Mouse (Mus musculus): ENCODE results near the gene Ap2s1.
"Not testable (repeated sequence)": the region's sequence is repeated elsewhere in the genome, so short reads cannot be mapped to it uniquely, and the experiment has no call there.

Gene Ap2s1

DNA sequence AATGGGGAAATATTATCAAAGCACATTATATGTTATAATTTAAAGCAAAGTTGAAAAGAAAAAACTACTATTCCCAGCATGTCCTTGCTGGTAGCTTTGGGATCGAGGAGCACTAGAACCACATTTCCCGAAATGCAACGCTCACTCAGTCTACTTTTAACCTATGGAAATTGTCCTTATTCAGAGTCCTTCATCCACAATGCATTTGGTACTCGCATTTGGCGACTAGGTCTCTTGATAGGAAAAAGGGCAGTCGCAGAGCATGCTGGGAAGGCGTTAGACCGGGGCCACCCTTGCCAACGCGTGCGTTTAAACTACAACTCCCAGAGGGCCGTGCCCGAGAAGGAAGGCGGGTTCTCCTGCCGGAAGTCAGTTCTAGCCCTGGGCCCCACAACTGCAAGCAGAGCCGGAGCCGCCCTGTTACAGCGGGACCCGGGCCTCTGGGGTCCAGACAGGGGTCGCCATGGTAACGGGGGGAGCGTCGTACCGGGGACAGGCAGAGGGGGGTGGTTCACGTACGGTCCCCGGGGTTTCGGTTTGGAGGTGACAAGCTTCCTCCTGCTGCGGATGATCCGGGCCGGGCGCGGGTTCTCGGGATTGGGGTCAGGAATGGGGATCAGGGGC lies at the start of gene Ap2s1:
Ap2s1 (plus strand) TSS at position 338 of the 624 bp plus-strand sequence.
- DNase-seq = peak; percentile 98 to 99

DNA sequence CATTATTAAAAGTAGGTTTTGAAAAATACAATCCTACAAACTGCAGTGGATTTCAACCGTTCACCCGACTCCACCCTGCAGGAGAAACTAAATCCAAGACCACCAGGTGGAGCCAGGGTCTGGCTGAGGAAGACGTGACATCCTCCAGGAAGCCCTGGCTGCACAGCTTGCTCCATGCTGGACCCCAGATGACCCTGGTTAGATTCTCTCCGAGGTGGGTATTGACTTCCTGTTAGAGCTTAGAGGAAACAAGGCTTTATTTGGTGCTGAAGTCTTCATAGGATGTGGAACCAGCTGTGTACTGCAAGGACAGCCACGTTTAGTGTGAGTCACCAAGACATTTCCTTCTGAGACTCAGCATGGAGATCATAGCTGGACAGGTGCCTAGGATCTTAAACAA lies 49.0 kb upstream of the Ap2s1 start:
- DNase-seq = no peak

DNA sequence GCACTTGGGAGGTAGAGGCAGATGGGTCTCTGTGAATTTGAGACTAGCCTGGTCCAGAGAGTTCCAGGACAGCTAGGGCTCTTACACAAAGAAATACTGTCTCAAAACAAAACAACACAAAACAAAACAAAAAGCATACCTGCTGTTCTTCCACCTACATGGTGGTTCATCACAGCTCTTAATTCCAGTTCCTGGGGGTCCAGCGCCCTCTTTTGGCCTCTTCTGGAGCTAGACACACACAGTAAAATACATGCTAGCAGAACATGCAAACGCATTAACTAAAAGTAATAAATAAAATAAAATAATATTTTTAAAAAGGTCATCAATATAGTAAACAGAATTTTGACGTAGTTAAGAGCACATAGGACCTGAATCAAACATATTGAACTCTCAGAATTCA lies 43.2 kb upstream of the Ap2s1 start:
- peak; percentile 70 to 72 for DNase-seq

DNA sequence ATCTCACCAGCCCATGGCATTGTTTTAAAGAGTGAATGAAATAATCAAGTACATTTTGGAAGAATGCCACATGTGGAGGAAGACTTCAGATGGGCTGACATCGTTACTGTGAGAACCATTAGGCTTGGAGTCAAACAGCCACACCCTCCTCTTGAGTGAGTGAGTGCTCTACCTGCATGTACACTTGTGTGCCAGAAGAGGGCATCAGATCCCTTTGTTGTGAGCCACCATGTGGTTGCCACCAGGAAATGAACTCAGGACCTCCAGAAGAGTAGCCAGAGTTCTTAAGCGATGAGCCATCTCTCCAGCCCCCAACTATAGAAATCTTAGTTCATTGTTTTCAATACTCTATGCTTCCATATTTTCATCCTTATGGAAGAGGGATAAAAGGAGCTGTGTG lies 39.2 kb upstream of the Ap2s1 start:
- DNase-seq = no peak

DNA sequence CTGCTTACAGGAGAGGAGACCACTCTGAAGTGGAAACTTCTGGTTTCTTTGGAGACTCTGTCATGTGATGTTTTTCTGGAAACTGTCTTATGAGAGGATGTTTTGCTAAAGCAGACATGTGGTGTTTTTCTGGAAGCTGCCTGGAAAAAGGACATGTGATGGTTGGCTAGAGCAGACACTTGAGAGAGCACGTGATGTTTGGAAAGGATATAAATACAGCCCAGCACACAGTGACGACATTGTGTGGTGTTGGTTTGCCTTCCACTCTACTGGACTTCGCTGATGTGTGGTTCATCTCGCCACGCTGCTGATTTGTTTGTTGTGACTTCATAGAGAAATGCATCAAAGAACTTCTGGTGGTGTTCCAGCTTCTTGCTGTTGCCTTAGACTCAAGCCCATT lies 37.6 kb upstream of the Ap2s1 start:
- DNase-seq = no peak

DNA sequence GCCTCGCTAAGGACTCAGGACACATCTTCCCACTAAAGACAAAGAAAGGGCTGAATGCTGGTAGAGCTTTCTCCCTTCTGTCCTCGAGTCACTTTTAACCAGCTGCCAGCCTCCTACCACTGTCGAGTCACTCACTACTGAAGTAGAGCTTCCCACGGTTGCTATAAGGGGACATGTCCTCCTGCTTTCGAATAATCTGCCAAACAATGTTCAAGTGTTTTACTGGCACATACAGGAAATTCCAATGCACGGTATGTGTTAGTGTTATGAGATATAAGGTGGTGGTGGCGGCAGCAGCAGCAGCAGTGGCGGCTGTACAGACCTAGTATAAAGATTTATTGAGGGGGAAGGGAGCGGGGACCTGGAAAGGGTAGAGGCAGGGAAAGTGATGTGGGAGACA lies 31.8 kb upstream of the Ap2s1 start:
- no peak for DNase-seq

DNA sequence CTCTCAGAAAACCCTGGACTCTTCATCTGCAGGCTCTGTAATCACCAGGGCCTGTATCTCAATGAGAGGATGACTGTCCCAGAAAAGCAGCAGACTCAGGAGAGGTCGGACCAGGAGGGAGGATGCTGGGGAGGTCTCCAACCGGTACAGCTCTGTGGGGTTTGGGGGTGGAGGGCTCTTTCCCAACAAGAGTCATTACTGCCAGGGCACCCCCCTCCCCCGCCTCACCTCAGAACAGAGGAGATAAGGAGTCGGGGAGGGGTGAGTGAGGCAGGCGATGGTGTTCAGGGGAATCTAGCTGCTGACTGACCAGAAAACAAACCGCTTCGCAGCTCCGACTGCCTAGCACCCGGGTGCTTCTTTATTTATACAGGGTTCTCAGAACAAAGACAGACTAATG lies 30.0 kb upstream of the Ap2s1 start:
- DNase-seq = no peak

DNA sequence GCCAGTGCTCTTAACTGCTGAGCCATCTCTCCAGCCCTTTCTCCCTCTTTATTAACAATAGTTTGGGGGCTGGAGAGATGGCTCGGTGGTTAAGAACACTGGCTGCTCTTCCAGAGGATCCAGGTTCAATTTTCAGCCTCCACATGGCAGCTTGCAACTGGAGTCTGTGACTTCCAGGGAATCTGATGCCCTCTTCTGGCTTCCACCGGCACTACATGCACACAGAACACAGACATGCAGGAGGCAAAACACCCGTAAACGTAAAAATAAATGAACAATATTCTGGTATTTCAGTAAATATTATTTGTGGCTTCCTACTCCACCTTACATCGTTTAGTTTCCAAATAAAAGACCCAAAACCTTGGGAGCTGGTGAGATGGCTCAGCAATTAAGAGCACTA lies 27.6 kb upstream of the Ap2s1 start:
- no peak for DNase-seq

DNA sequence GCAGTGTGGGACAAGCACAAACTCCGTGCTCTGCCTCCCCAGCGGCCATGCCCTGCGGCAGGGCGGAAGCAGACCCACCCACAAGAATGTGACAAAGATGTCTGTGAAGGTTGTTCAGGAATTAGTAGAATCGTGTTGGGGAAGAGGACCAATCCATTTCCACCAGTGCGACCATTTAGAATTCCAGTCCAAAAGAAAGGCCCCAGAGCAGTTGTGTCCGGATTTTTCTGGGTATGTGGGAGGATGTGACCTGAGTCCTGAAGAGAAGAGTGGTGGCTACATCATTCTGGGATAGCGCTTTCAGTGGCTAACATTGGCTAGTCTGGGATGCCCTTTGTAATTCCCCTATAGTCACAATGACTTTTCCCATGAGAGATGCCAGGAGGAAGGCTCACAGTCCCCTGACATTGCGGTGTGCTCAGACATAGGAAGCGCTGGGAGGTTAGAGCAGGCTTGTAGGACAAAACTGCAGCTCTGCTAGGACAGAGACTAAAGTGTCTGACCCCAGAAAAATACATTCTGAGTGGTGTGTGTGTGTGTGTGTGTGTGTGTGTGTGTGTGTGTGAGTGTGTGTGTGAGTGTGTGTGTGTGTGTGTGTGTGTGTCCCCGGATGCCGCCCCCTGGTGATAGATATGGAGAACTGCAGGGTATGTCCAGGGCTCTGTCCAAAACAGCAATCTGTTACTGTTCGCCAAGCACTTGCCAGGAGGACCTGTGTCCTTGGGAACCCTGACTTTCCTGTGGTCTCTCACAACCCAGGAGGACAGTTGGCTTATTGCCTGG lies 25.4 kb upstream of the Ap2s1 start:
- DNase-seq = peak; percentile 24 to 32

DNA sequence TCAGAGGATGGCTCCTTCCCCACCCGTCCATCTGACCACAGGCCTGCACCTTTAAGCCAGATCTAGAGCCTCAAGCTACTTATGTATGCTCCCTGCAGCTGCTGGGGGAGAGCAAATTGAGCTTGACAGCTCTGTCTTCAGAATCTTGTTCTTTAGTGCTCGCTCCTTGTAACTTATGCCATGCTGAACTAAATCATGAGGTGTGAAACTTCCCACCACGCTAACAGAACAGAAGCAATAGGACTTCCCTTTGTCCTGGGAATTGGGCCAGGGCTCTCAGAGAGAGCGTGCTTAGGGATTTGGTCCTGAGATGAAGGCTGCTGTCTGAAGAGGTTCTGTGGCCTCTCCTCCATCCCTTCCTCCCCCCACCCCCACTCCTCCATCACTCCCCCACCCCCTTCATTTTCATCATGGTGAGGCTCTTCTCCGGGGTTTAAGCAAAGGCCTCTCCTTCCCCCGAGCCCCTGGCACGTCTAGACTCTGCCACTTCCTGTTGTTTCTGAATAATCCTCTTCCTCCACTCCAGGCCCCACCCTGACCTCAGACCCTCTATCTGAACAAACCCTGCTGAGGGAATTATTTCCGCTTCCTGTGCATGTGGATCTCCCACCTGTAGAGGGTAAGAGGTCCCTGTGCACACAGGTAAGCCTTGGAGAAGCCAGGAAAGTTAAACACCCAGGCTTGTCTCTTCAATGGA lies 21.6 kb upstream of the Ap2s1 start:
- not testable (repeated sequence) for DNase-seq

DNA sequence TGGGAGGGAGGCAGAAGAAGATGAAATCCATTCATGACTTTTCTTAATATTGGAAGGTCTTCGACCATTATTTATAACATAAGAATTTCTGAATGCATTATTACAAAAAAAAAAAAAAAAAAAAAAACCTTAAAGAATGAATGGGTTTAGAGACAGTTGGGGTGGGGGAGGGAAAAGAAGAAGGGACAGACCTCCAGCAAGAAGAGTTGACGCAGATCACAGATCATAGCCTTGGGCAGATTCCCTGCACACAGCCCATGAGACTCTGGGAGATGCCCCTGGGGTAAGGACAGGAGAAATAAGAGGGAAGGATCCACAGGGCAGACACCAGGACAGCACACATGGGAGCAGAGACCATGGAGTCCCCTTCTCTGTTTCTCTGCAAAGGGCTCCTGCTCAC lies 16.6 kb upstream of the Ap2s1 start, which contains the start of gene Ceacam9:
Ceacam9 (plus strand) TSS at position 301 of the 400 bp plus-strand sequence.
- no peak for DNase-seq

DNA sequence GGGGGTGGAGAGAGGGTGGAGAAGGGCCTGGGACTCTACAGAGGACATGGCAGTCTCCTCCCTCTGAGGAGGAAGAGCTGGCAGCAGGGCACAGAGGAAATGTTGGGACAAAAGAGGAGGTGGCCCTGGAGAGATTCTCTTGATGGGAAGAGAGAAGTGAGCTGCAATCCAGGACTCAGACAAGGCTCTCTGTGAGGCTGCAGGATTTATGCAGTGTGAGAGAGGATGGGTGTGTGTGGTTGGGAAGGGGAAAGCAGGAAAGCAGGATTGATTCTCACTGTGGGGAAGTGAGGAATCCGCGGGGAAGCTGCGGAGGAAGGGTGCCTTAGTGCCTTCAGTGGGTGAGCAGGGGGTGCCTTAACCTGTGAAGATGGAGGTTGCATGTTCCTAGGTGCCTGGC lies 15.7 kb upstream of the Ap2s1 start:
- not testable (repeated sequence) for DNase-seq

DNA sequence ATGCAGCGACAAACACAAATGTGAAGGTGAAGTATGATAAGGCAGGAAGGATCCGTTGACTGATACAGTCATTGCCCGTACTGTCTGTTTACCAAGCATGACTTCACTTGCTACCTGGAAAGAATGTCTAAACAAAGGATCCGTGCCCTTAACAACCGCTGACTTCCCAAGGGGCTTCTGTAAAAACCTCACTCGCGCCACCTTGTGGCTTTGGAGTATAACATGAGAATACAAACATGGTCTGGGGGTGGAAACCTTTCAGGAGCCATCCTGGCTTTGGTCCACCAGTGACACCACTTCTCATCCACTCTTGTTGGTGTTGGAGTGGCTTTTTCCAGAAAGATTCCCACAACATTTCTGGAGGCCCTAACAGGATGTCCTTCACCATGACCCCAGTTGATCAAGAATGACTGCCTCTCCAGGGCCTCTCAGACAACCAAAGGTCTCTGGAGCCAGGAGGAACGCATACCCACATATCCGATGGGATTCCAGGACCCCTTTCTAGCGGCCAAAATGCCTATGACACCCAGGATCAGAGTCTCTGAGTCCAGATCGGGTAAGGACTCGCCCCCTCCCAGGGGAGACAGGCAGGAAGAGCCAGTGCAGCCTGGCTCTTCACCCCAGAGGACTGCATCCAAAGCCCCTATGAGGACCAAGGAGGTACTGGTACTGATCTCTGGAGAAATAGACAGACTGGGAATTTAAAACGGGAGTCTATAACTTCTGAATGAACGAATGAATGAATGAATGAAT lies 9.4 kb upstream of the Ap2s1 start:
- peak; percentile 86 to 90 for DNase-seq

DNA sequence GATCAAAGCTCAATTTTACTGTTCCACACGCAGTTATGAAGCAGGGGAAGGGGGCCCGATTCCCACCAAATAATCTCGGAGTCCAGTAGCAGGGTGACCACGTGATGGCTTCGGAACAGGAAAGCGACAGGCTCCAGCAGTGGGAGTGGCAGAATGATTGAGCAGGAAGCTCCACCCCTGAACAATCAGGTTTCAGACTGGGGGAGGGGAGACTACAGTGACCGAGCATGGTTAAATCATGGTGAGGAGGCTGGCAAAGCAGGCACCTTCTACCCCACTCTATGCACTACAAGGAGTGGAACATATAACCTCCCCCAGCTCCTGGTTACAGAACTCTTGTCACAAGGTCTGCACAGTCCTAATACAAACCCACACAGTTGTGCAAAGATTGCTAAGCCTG lies 8.6 kb upstream of the Ap2s1 start:
- peak in 1 of 2 experiments; percentile 20 for DNase-seq

DNA sequence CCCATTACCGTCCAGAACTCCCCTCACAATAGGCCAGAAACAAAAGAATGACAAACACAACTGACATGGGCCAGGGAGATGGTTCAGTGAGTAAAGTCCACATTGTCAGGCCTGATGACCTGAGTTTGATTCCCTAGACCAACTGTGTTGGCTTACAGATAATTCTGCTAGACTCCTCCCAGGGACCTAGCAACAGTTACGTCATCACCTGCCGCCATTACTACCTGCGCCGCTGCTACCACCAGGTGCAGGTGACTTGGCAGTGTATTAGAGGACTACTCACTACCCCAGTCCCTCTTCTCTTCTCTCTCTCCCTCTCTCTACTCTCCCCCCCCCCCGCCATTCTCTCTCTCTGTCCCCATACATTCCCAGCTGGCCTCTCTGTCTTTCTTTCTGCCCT lies 7.4 kb upstream of the Ap2s1 start:
- DNase-seq = no peak

DNA sequence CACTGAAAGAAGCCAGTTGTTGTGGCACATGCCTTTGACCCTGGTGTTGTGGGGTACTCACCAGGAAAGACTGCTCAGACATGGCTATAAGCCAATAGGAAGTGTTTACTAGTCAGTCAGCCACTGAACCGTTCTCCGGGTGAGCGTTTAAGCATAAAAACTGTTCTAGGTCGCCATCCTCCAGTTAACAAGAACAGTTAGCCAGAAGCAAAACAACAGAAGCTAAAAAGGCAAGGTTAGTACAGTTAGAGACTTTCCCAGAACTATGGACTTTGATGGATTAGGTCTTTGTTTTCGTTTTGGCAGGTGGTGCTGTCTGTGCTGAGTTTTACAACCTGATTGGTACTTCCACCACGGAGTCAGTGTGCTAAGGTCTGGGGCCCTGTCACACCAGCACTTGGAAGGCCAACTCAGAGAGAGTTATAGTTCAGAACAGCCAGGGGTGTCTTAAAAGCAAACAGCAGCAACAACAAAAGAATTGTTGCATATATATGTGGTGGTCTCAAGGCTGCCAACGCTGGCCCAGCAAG lies 6.3 kb upstream of the Ap2s1 start:
- no peak for DNase-seq

DNA sequence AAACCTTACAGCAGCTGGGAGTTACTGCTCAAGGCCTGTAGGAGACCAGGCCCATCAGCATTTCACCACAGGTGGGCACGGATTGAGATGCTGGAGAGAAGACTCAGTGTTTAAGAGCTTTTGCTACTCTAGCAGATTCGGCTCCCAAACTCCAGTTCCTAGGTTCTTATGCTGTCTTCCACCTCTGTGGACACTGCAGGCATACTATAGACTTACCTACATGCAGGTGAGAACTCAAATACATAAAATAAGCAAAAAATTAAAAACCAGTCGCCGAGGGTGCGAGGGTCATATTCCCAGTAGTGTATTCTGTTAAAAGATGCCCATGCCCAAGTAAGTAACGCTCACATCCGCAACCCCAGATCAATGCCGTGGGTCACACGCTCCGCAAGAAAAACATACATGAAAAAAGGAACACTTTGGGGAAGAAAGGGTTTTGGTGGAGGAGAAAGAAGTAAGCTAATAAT lies 571 bp upstream of the Ap2s1 start:
- peak; percentile 33 to 39 for DNase-seq

DNA sequence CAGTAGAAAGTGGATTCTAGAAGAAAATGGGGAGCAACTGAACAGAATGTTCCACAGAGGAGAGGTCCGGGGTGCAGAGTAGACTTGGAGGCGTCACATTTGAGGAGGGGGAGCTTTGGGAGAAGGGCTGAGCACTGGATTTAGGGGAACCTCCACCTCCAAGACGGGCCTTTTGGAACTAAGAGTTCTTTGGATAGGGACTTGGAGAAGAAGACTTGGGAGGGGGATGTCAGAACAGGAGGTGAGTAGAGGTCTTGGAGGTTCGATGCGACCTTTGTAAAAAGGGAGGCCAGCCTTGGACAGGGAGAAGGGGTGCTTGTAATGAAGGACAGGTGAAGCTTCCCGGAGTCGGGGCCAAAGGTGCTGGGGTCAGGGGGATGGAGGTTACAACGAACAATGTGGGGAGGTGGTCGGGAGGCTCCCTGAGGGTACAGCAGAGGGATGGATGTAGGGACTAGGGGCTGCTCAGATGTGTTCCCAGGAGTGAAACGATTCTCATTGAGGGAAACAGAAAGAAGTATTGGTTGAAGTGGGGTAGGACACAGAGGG lies 920 bp downstream of the Ap2s1 start:
- no peak for DNase-seq

DNA sequence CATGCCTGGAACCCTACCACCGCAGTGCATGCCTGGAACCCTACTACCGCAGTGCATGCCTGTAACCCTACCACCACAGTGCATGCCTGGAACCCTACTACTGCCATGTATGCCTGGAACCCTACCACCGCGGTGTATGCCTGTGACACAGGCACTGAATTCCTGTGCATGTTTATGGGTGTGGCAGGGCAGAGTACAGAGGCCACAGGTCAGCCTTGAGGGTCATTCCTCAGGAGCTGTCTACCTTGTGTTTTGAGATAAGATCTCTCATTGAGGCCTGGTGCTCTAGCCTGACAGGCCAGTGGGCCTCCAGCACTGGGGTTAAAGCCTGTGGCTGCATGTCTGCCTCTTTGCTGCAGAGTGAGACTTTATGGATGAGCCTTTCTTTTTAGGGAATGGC lies 7.2 kb downstream of the Ap2s1 start:
- DNase-seq = no peak

DNA sequence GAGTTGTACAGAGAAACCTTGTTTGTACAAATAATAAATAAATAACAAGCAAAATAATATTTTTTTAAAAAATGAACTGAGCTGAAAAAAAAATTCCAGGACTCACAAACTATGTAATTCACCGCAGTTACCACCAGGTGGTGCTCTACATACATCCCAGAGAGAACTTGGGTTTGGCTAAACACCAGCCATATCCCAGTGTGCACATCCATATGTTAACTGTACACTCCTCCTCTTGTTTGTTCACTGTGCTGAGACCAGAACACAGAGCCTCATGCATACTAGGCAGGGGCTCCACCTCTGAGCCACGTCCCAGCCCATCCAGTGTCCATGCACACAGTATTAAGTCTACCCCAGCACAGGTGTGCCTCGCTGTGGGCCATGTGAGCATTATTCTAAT lies 7.9 kb downstream of the Ap2s1 start:
- peak; percentile 76 to 81 for DNase-seq

DNA sequence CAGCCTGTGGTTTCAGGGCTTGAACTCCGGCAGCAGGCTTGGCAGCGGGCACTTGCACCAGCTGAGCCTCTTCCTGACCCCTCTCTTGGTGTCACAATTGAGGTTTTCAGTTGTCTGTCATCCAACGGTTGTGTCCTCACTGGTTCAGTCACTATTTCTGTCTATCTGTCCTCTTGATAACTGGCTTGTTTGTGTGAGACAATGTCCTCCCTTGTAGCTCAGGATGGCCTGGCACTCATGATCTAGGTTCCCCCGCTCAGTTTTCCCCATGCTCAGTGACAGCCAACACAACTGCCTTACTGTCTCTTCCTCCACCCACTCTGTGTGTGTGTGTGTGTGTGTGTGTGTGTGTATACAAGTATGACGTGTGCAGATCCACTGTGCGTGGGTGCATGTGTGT lies 9.4 kb downstream of the Ap2s1 start:
- DNase-seq = no peak

DNA sequence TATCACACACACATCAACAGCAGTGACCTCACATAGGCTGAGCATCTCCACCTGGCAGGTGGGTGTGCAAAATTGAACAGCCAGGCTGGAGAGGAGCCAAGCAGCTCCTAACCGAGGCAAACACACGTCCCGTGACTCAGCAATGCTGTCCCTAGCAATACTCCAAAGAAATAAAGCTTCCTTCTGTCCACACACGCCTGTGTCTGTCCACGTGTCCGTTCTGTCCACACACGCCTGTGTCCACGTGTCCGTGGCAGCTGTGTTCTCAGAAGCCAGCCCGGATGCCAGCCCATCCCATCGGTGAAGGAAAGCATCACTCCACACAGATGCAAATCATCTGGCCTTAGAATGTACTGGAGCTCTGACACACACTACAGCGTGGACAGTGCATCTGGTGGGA lies 13.8 kb downstream of the Ap2s1 start:
- DNase-seq = no peak

Data from cerebellum, postnatal 10 days (tissue).